Mouse (Mus musculus): ENCODE results near the gene Tll2.

GRCm38 (mm10) chr19:41160388-41160787, 46.2 kb downstream of the Tll2 start:
- TF ChIP-seq CTCF (IDR thresholded peaks at IDR 0.05; ENCODE audit: low read depth) (no peak), EP300 (IDR thresholded peaks at IDR 0.05; ENCODE audit: low read depth) (no peak)
